Mouse (Mus musculus): ENCODE results near the gene Cntrl.

DNA sequence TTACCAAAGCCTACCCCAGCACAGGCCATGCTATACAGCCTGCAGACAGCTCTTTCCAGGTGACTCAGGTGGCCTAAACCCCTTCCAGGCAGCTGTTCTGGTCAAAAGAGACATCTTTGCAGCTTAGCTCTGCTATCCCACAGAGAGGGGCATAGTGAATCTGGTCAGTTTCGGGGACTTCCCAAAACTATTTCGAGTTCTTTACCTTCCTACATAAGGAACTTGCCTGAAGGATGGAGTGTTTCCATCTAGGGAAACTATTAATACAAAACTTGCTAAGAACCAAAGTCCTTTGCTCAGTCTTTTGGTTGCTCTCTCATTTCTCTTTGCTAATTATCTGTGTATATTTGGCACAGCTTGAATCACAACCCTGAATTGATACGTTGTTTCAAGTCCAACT, 32.4 kb downstream of the Cntrl start:
- TF ChIP-seq CTCF (IDR thresholded peaks at IDR 0.05; ENCODE audit: low read depth) (no peak), EP300 (IDR thresholded peaks at IDR 0.05; ENCODE audit: low read depth) (no peak)
